Mouse (Mus musculus): Measurements from ENCODE around the gene Kcna6.

GRCm38 (mm10) chr6:126667001-126667400 lies 73.5 kb downstream of the Kcna6 start:
- TF ChIP-seq POLR2A (IDR thresholded peaks at IDR 0.05; ENCODE audit: borderline replicate concordance, low read depth, low read length) (no peak), CTCF (IDR thresholded peaks at IDR 0.05; ENCODE audit: low read depth, low read length) (no peak)

Measured in bone marrow macrophage, adult 2 months (primary cell).